Mouse (Mus musculus) retina, embryonic 14.5 days (tissue): ENCODE results near the gene Nr4a3.

Experiments
- DNase-seq: peaks from one replicate; pipeline ENCODE4 v3.0.0-alpha.2; 2015; ENCODE audit warnings: low spot score

Gene Nr4a3

DNA sequence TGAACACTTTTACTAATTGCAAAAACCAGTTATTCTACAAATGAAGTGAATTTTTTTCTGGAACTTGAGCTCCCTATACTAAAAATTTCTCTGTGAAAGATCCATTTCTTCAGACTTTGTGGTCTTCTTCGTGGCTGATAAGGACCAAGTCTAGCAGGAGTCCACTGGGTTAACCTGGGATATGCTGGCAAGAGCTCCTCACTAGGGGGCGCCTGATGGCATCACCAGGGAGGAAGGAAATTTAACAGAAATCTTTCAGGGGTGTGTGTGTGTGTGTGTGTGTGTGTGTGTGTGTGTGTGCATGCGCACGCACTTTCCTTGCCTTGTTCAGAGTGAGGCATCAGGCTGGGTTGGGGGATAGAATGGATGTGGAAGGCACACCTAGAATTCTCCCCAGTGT is 71.2 kb downstream of the Nr4a3 start:
- DNase-seq: peak; percentile 34

DNA sequence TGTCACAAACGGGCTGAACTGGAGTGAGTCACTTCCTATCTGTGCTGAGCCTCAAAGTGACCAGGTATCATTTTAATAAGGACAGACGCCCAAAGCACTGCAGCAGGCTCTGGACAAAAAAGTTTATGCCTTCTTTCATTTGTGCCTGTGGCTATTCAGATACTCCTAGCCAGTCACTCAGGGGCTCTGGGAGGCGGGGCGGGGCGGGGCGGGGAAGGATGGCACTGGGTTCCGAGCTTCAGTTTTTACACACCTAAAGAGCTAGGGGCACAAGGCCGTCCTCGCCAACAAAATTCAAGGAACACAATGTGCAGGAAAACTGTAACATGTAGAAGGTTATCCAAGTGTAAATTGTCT is 79.4 kb downstream of the Nr4a3 start:
- no peak for DNase-seq

DNA sequence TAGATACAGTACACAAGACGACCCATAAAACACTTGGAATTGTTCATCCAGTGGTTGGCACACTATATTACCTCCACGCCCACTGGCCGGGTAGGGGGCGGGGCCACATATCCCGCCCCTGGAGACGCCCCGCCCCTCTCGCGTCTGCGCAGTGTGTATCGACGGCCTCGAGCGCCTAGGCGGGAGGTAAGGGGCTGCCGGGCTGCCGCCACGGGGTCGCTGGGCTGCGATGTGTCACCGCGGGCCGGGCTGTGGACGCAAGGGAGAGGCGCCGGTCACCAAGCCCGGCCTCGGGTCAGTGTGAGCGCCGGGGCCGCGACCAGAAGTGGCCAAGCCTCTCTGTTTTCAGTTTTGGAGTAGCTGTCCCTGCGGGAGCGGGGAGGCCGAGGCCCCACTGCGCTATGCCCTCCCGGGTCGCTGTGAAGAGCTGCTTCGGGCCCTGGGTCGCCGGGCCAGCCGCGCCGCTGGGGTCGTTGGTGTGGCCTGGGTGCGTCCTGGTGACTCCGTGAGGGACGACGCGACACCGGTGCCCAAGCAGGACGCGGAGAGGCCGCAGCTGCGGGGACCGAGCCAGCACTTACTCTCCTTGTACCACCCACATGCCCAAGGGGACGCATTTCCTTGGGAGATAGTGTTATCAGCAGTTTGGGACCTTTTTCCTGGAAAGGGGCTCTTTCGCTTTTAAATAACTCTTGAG is 80.0 kb downstream of the Nr4a3 start, which contains the start of gene Stx17:
Stx17 (plus strand) TSS at position 143 of the 697 bp plus-strand sequence.
- DNase-seq: peak; percentile 95

DNA sequence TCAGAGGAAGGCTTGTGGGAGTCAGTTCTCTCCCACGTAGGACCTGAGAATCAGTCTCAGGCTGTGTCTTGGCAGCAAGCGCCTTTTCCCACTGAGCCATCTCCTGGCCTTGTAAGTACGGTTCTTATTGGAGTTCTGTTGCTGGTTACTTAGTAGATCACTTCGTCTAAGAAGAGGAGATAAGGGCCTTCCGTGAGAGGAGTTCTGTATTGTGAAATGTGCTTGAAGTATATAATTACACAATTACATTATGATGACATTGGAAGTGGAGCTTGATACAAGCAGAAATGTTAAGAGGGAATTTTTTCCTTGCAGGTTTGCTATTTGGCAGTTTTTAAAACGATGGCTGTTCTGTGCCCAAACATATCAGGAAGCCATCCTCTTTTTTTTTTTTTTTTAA is 85.4 kb downstream of the Nr4a3 start:
- DNase-seq: no peak

DNA sequence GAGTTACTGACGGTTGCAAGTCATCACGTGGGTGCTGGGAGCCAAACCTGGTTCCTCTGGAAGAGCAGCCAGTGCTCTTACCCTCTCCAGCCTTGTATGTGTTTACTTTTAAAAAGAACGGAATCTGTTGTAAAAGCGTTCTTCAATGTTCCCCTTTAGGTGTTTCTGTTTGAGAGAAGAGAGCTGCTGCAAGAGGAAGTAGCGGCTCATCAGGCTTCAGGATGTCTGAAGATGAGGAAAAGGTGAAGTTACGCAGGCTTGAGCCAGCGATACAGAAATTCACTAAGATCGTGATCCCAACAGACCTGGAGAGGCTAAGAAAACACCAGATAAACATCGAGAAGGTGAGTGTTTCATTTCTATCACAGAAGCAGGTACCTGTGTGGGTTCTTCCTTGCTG is 86.7 kb downstream of the Nr4a3 start:
- no peak for DNase-seq

DNA sequence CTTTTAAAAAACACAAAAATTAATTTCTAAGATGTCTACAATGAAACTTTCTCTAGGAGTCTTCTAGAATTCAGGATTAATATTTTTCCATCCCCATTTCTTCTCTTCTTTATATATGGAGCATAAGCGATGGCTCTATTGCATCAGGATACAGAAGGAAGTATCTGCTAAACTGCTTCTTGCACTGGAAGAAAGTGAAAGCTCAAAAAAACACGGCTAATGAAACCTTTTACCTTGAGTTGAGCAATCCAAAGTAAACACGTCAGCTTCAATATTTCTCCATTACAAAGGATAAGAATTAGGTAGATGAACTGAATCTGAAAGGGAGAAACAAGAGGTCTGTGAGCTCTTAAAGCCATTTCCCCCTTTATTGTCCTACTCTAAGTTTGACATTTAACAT is 87.8 kb downstream of the Nr4a3 start:
- no peak for DNase-seq
